Comparison of ENCODE assay signal across 9 mouse cellular contexts in genomic region chr8:125078771-125079384, GRCm38 (mm10). TPM values are rescaled to one million over a fixed set of nuclear protein-coding genes. Genes with fewer than 3 reads are reported as not detected.
A peak's percentile ranks its signal among the peaks of the same experiment; 100 is the strongest.
DNase-seq lines count a peak whose midpoint lies in the region; ATAC-seq lines count a peak whose summit lies in the region.
"Had no signal": no experiment of that assay in that cellular context is flagged by ENCODE, and none has a peak within 500 bp of the region (broad histone marks: within the 10 kb centered on the region; RNA-seq: fewer than 3 reads in every experiment).

No protein-coding gene starts in this region.

- no peak overlapping the region for H3K9ac ChIP-seq in midbrain, embryonic 16.5 days (ENCODE audit: low read depth, low read length)

- no peaks in the 10 kb centered on the region; the same call in 1 of the 2 replicates for H3K27me3 ChIP-seq in midbrain, embryonic 10.5 days (ENCODE audit: low read depth, poor library complexity, severe bottlenecking)
- H3K27me3 ChIP-seq in midbrain, embryonic 16.5 days (ENCODE audit: control insufficient read depth, insufficient read depth, low read depth, low read length), result no peaks in the 10 kb centered on the region; the same call in 1 of the 2 replicates

- H3K36me3 ChIP-seq in midbrain, embryonic 10.5 days, result no peaks in the 10 kb centered on the region
- no peaks in the 10 kb centered on the region for H3K36me3 ChIP-seq in midbrain, embryonic 16.5 days (ENCODE audit: control insufficient read depth, insufficient read depth, low read length)

- DNase-seq in midbrain, embryonic 10.5 days (ENCODE audit: low spot score), result no peak
- peak; percentile 98 for DNase-seq in cerebellum, postnatal 36 days
- peak; percentile 43 for DNase-seq in heart, postnatal 4 days
- DNase-seq in left cerebral cortex, adult 9 months (ENCODE audit: low spot score in 2 of 2), result peak; percentile 75 to 87
- DNase-seq in skeletal muscle tissue, adult 2 months (ENCODE audit: low read depth, low spot score), result peak; percentile 88
- DNase-seq in embryo, embryonic 10 days (ENCODE audit: low spot score), result no peak
- DNase-seq in thymus, postnatal 25 days, result no peak

- WGBS in midbrain, embryonic 10.5 days, result 77% methylated on average over 9 of the region's 9 CpGs
- 38% methylated on average over 9 of the region's 9 CpGs for WGBS in midbrain, embryonic 16.5 days

- no peaks in the 10 kb centered on the region for H3K9me3 ChIP-seq in midbrain, embryonic 10.5 days (replicated peaks)
- no peaks in the 10 kb centered on the region for H3K9me3 ChIP-seq in midbrain, embryonic 16.5 days (replicated peaks; ENCODE audit: control insufficient read depth, low read length, poor library complexity, severe bottlenecking)

- ATAC-seq in midbrain, embryonic 16.5 days, result no peak
- ATAC-seq: Patski had no signal

- H3K4me1 ChIP-seq in midbrain, embryonic 10.5 days, result peaks cover 33% of the 10 kb centered on the region
- peaks cover 3% of the 10 kb centered on the region for H3K4me1 ChIP-seq in midbrain, embryonic 16.5 days (ENCODE audit: control insufficient read depth, insufficient read depth, low read length)

- H3K4me3 ChIP-seq in midbrain, embryonic 10.5 days, result no peak overlapping the region
- no peak overlapping the region for H3K4me3 ChIP-seq in midbrain, embryonic 16.5 days (ENCODE audit: low read depth, low read length)

- H3K4me2 ChIP-seq in midbrain, embryonic 16.5 days (ENCODE audit: low read length), result no peak overlapping the region

- H3K27ac ChIP-seq in midbrain, embryonic 10.5 days (replicated peaks), result 0 out of 2 replicates have a peak overlapping the region, but pooled peaks have one; percentile 9
- H3K27ac ChIP-seq in midbrain, embryonic 16.5 days (ENCODE audit: low read length), result no peak overlapping the region

RNA-seq across cellular contexts. Expression of gene Disc1, which starts 24.9 kb away (rescaled TPM):
- polyA plus RNA-seq in midbrain, embryonic 10.5 days (2016; fragmentation: Nextera tagmentation; extraction: Ambion mirVana), result 1.4 and 2.0 TPM in 2 replicates
- 1.2 and 1.5 TPM in 2 replicates for polyA plus RNA-seq in midbrain, embryonic 16.5 days (2015; fragmentation: Nextera tagmentation; extraction: Ambion mirVana)
- 1 to 10 TPM; 3.9 to 4.4 TPM for total RNA-seq in heart, postnatal 4 days (2021)

Comparison
In these comparisons a context has a peak if more than half of its experiments do, and no peak if none do; other contexts are left out.
1. DNase-seq: peak in cerebellum, postnatal 36 days (2 of 2), heart, postnatal 4 days (single experiment), left cerebral cortex, adult 9 months (2 of 2) and skeletal muscle tissue, adult 2 months (single experiment); none in midbrain, embryonic 10.5 days (single experiment), embryo, embryonic 10 days (single experiment) and thymus, postnatal 25 days (single experiment).